8 mouse cellular contexts compared by ENCODE assay signal in the genomic region with DNA sequence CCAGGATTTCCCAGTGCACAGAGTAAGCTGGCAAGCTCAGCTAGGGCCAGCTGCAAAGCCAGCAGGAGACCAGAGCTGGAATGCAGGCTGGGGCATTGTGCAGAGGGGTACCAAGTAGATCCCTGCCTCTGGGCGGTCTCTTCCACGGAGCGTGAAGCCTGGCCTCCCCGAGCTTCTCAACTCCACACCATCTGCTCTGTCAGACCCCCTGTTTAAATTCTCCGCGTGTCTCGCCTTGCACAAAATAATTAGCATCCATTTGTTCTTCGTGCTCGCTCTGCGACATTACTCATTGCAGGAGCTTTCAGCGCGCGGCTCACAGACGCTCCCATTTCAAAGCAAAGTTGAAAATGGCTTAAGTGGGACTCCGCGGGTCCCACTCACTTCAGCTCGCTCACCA.
A peak's percentile ranks its signal among the peaks of the same experiment; 100 is the strongest.
DNase-seq lines count a peak whose midpoint lies in the region; ATAC-seq and TF ChIP-seq lines count a peak whose summit lies in the region.

No protein-coding gene starts in this region.

- H3K9me3 ChIP-seq in embryonic facial prominence, embryonic 13.5 days, result no peaks in the 10 kb centered on the region
- H3K9me3 ChIP-seq in midbrain, embryonic 14.5 days (ENCODE audit: control insufficient read depth, low read length), result no peaks in the 10 kb centered on the region

- H3K4me1 ChIP-seq in embryonic facial prominence, embryonic 13.5 days, result peaks cover 15% of the 10 kb centered on the region
- H3K4me1 ChIP-seq in midbrain, embryonic 14.5 days (ENCODE audit: control insufficient read depth, insufficient read depth, low read length), result peaks cover 16% of the 10 kb centered on the region; the same call in 1 of the 2 replicates

- ATAC-seq in embryonic facial prominence, embryonic 13.5 days (ENCODE audit: insufficient number of reproducible peaks, insufficient read depth, low FRiP score, low TSS enrichment, low read depth), result no peak
- peak; percentile 81 for ATAC-seq in midbrain, embryonic 14.5 days (ENCODE audit: low FRiP score, low TSS enrichment)

- H3K36me3 ChIP-seq in embryonic facial prominence, embryonic 13.5 days, result no peaks in the 10 kb centered on the region
- H3K36me3 ChIP-seq in midbrain, embryonic 14.5 days (ENCODE audit: control insufficient read depth, insufficient read depth, low read length), result no peaks in the 10 kb centered on the region

- peak; percentile 77 for DNase-seq in heart, adult 11 months
- DNase-seq in heart, postnatal 36 days, result no peak
- DNase-seq in layer of hippocampus, adult 2 months (ENCODE audit: low spot score in 2 of 2), result peak; percentile 41 to 72
- peak; percentile 76 for DNase-seq in midbrain, embryonic 14.5 days
- no peak for DNase-seq in adrenal gland, adult 2 months
- no peak for DNase-seq in thymus, postnatal 10 days (ENCODE audit: low spot score in 2 of 2)
- DNase-seq in B cell, adult 2 months, result no peak

- peak overlapping the region; percentile 53 for H3K4me2 ChIP-seq in embryonic facial prominence, embryonic 13.5 days
- peak overlapping the region; percentile 52 for H3K4me2 ChIP-seq in midbrain, embryonic 14.5 days (ENCODE audit: low read length)

- peak overlapping the region; percentile 17 for H3K4me3 ChIP-seq in embryonic facial prominence, embryonic 13.5 days
- H3K4me3 ChIP-seq in layer of hippocampus, adult 2 months, result peak overlapping the region; percentile 35
- H3K4me3 ChIP-seq in midbrain, embryonic 14.5 days (replicated peaks; ENCODE audit: low read depth, low read length), result peak overlapping the region; percentile 16

- TF ChIP-seq CTCF in layer of hippocampus, adult 2 months (conservative IDR thresholded peaks at IDR 0.05), result no peak

- H3K9ac ChIP-seq in embryonic facial prominence, embryonic 13.5 days, result no peak overlapping the region
- no peak overlapping the region; the same call in 1 of the 2 replicates for H3K9ac ChIP-seq in midbrain, embryonic 14.5 days (replicated peaks; ENCODE audit: low read length)

- peak overlapping the region; percentile 28; the same call in 1 of the 2 replicates for H3K27ac ChIP-seq in embryonic facial prominence, embryonic 13.5 days
- H3K27ac ChIP-seq in layer of hippocampus, adult 2 months, result peak overlapping the region; percentile 89
- peak overlapping the region; percentile 63 for H3K27ac ChIP-seq in midbrain, embryonic 14.5 days (replicated peaks; ENCODE audit: low read depth, low read length)

- 4% methylated on average over 17 of the region's 17 CpGs for WGBS in embryonic facial prominence, embryonic 13.5 days
- WGBS in midbrain, embryonic 14.5 days, result 2% methylated on average over 17 of the region's 17 CpGs

- H3K27me3 ChIP-seq in embryonic facial prominence, embryonic 13.5 days, result peaks cover 10% of the 10 kb centered on the region
- H3K27me3 ChIP-seq in midbrain, embryonic 14.5 days (ENCODE audit: control insufficient read depth, insufficient read depth, low read length), result no peaks in the 10 kb centered on the region

- intact Hi-C loops in heart, postnatal 36 days (cut with DNase I), result no loop called here

Comparison
In these comparisons a context has a peak if more than half of its experiments do, and no peak if none do; other contexts are left out.
1. DNase-seq: peak in heart, adult 11 months (single experiment), layer of hippocampus, adult 2 months (2 of 2) and midbrain, embryonic 14.5 days (single experiment); none in heart, postnatal 36 days (0 of 2), adrenal gland, adult 2 months (single experiment), thymus, postnatal 10 days (0 of 2) and B cell, adult 2 months (0 of 2).
2. H3K27ac ChIP-seq: peak in every context shown above with its lines; median percentile 89 in layer of hippocampus, adult 2 months; 63 in midbrain, embryonic 14.5 days; 28 in embryonic facial prominence, embryonic 13.5 days.
3. Peak in every context shown above with its lines, with median percentiles within 50 percentile points of each other: H3K4me3 ChIP-seq.